Mouse (Mus musculus) midbrain, embryonic 15.5 days (tissue): ENCODE data around the gene Gnb3. TPM values are rescaled to one million over a fixed set of nuclear protein-coding genes. Genes with fewer than 3 reads are reported as not detected.

Experiments
- ATAC-seq: fragments of 200-750 bp; cut with Nextera tagmentation; replicated peaks from 2 replicates; pipeline ENCODE4 v1.8.0; 2017; ENCODE audit warnings: moderate TSS enrichment
- H3K27ac ChIP-seq: fragments of 300-500 bp; sonication (generic); 2 replicates; pipeline ENCODE4 v1.5.1; 2015; ENCODE audit warnings: mild to moderate bottlenecking, inconsistent platforms
- H3K27me3 ChIP-seq: fragments of 300-500 bp; sonication (generic); replicated peaks from 2 replicates; pipeline ENCODE4 v1.6.1; 2015; ENCODE audit warnings: inconsistent platforms
- H3K36me3 ChIP-seq: fragments of 300-500 bp; sonication (generic); replicated peaks from 2 replicates; pipeline ENCODE4 v1.6.1; 2015; ENCODE audit warnings: inconsistent platforms
- H3K4me1 ChIP-seq: fragments of 300-500 bp; sonication (generic); 2 replicates; pipeline ENCODE4 v1.6.1; 2015; ENCODE audit warnings: inconsistent platforms
- H3K4me2 ChIP-seq: fragments of 300-500 bp; sonication (generic); 2 replicates; pipeline ENCODE4 v1.6.1; 2015; ENCODE audit warnings: inconsistent platforms, mild to moderate bottlenecking, moderate library complexity
- H3K4me3 ChIP-seq: fragments of 300-500 bp; sonication (generic); 2 replicates; pipeline ENCODE4 v1.5.1; 2015; ENCODE audit warnings: mild to moderate bottlenecking, inconsistent platforms
- H3K9ac ChIP-seq: fragments of 300-500 bp; sonication (generic); 2 replicates; pipeline ENCODE4 v1.6.1; 2015; ENCODE audit warnings: mild to moderate bottlenecking, inconsistent platforms
- H3K9me3 ChIP-seq: fragments of 300-500 bp; sonication (generic); 2 replicates; pipeline ENCODE4 v1.6.1; 2016; ENCODE audit warnings: inconsistent platforms
- WGBS: fragments of 180-500 bp; shearing (Covaris S2); methylation state at CpG from one replicate; pipeline ENCODE4 v1.1.7; 2015; ENCODE audit warnings: mixed read lengths; 5-methylcytosine and 5-hydroxymethylcytosine counted together
- polyA plus RNA-seq: library from polyadenylated mRNA; unstranded; fragments of >200 nt; fragmentation: Nextera tagmentation; extraction: Ambion mirVana; gene quantifications from 2 replicates; pipeline ENCODE4 v1.2.1, GENCODE M21; 2015

Gnb3 gene
- polyA plus RNA-seq, 1 experiment from 2014 or later = 2.6 TPM

DNA sequence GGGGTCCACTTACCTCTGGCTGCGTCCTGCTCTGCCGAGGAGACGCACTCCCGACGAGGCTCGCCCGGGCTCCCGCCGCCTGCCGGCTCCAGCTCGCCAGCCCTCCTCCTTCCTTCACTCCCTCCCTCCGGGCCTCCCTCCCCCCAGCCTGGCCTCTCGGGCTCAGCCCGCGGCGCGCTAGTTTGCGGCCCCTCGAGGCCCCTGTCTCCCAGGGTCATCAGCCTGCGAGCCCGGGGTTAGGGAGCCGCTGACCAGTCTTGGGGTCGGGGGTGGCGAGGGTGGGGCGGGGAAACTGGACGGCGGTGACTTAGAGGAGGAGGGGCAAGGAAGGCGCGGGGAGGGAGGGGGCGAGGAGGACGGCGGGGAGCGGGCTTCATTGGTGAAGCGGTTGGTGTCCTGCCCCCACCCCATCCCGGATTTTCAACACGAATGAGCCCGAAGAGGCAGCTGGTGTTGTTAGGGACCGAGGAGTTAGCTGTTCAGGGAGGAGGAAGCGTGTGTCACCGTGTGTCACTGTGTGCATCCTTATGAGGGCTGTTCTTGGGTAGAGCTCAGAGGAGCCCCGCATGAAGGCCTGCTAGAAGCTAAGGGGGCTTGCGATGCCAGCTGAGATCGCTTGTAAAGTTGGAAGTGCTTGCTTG lies 23.7 kb upstream of the Gnb3 start, which contains the start of gene Gpr162:
Gene Gpr162, minus strand, starts transcription at position 326 of the 641 bp plus-strand sequence.
- Histone ChIP-seq H3K9me3 (no peaks in the 10 kb centered on the region), H3K4me3 (peak within 1 kb of the TSS; percentile 81), H3K9ac (peak within 1 kb of the TSS; percentile 92), H3K4me2 (peak within 1 kb of the TSS; percentile 75), H3K27me3 (no peaks in the 10 kb centered on the region), H3K4me1 (peaks cover 68% of the 10 kb centered on the region), H3K36me3 (no peaks in the 10 kb centered on the region), H3K27ac (peak within 1 kb of the TSS; percentile 97)
- ATAC-seq = peak; percentile 70
- WGBS = 1% methylated on average over 28 of the region's 43 CpGs

- Histone ChIP-seq H3K4me1 (peaks cover 73% of the 10 kb centered on the region), H3K27ac (peak overlapping the region; percentile 97), H3K9me3 (no peaks in the 10 kb centered on the region), H3K9ac (peak overlapping the region; percentile 92), H3K4me2 (peak overlapping the region; percentile 75), H3K36me3 (no peaks in the 10 kb centered on the region), H3K4me3 (peak overlapping the region; percentile 81), H3K27me3 (no peaks in the 10 kb centered on the region)
- WGBS = 0% methylated on average over 8 of the region's 16 CpGs
- peak; percentile 34 for ATAC-seq
Measured at GRCm38 (mm10) chr6:124863125-124863657, 23.1 kb upstream of the Gnb3 start.

DNA sequence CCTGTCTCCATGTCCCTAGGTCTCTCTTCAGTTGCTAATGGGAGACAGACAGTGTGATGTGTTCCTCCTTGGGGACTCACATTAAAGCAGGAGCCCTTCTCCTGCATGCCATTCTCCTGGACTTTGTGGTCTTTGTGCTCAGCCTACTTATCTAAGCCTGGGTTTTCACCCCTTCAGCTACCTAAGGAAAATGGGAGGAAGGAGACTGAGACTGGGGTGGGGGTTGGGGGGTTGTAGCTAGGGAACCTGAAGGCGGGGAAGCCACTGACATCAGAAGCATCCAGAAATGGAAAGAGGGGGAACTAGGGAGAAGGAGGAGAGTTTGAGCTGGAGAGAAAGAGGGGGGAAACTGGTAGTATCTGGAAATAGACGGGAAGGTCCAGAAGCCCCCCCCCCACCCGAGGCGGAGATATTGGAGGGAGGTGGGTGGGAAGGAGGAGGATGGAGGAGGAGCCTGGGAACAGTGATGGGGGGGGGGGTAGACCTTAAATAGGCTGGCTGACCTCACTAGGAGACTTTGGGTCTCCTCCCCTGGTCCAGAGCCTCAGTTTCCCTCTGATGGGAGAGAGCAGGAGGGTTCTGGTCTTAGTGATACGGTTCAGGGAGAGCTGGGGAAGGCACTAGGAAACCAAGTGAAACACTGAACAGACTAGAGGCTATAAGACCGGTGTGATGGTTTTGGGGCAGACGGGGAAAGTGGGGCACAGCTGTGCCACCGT lies 22.5 kb upstream of the Gnb3 start:
- peak overlapping the region; percentile 92 for H3K9ac ChIP-seq
- peak; percentile 5 for ATAC-seq
- no peaks in the 10 kb centered on the region for H3K27me3 ChIP-seq
- peak overlapping the region; percentile 97 for H3K27ac ChIP-seq
- H3K4me3 ChIP-seq = peak overlapping the region; percentile 81
- H3K4me2 ChIP-seq = peak overlapping the region; percentile 75
- 3% methylated on average over 8 of the region's 8 CpGs for WGBS
- H3K9me3 ChIP-seq = no peaks in the 10 kb centered on the region
- H3K36me3 ChIP-seq = no peaks in the 10 kb centered on the region
- peaks cover 79% of the 10 kb centered on the region for H3K4me1 ChIP-seq

GRCm38 (mm10) chr6:124861802-124862201 lies 21.7 kb upstream of the Gnb3 start:
- H3K4me2 ChIP-seq = peak overlapping the region; percentile 75
- H3K4me1 ChIP-seq = peaks cover 79% of the 10 kb centered on the region
- H3K27me3 ChIP-seq = no peaks in the 10 kb centered on the region
- no peaks in the 10 kb centered on the region for H3K36me3 ChIP-seq
- no peaks in the 10 kb centered on the region for H3K9me3 ChIP-seq
- 46% methylated on average over 3 of the region's 3 CpGs for WGBS
- ATAC-seq = no peak
- H3K9ac ChIP-seq = peak overlapping the region; percentile 92
- peak overlapping the region; percentile 81 for H3K4me3 ChIP-seq
- H3K27ac ChIP-seq = peak overlapping the region; percentile 97

DNA sequence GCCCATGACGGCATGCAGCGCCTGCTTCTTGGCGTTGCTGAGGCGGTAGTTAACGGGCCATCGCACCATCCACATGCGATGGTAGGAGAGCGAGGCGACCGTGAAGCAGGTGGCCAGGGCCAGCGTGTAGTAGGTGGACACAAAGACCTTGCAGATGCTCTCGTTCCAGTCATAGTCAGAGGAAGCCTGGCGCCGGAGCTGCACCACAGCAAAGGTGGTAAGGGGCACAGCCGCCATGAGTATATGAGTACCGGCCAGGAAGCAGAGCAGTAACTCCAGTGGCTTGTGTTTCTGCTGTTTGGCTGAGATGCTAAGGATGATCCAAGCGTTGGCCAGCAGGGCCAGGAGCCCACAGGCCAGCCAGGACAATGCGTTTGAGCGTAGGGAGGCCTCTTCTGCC lies 21.2 kb upstream of the Gnb3 start:
- Histone ChIP-seq H3K36me3 (no peaks in the 10 kb centered on the region), H3K4me2 (peak overlapping the region; percentile 75), H3K27me3 (no peaks in the 10 kb centered on the region), H3K27ac (peak overlapping the region; percentile 97), H3K4me3 (peak overlapping the region; percentile 81; the same call in 1 of the 2 replicates), H3K4me1 (peaks cover 81% of the 10 kb centered on the region), H3K9ac (peak overlapping the region; percentile 92), H3K9me3 (no peaks in the 10 kb centered on the region)
- no peak for ATAC-seq
- 80% methylated on average over 19 of the region's 19 CpGs for WGBS

DNA sequence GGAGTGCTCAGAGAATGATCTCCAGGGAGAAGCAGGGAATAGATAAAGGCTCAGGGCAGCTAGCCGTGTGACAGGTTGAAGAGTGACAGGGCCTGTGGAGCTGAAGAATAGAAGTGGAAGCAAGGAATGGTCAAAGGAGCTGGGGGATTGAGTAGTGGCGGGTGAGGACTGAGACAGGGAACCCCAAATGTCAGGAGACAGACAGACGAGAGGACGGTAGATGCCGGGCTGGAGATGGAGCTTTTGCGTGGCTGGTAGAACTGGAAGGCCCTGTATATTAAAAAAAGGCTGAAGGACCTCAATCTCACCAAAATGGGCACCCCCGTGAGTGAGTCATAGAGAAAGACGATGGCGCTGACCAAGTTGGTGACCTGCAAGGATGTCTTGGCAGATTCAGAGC lies 20.4 kb upstream of the Gnb3 start:
- H3K27ac ChIP-seq = peak overlapping the region; percentile 77
- H3K9ac ChIP-seq = peak overlapping the region; percentile 92; the same call in 1 of the 2 replicates
- peaks cover 81% of the 10 kb centered on the region for H3K4me1 ChIP-seq
- no peak for ATAC-seq
- H3K4me3 ChIP-seq = peak overlapping the region; percentile 8
- no peaks in the 10 kb centered on the region for H3K9me3 ChIP-seq
- H3K27me3 ChIP-seq = no peaks in the 10 kb centered on the region
- H3K4me2 ChIP-seq = peak overlapping the region; percentile 75
- no peaks in the 10 kb centered on the region for H3K36me3 ChIP-seq
- WGBS = 77% methylated on average over 9 of the region's 9 CpGs

DNA sequence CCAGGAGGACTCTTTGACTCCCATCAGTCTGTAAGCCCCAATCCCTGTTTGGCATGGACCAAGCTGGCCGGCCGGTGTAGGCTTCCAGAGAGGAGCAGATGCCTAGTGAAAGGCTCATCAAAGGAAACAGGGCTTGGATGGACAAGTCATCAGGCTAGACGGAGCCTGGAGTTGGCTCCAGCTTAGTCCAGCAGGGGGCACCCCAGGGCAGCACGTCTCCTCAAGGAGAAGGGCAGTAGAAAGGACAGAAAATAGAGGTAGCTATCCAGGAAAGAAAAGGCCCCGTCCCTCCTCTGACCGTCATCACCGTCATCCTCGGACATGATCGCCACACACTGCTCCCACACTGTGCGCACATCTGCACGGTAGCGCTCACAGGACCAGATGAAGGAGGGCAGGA lies 19.6 kb upstream of the Gnb3 start:
- 4% methylated on average over 12 of the region's 12 CpGs for WGBS
- H3K4me2 ChIP-seq = peak overlapping the region; percentile 75

DNA sequence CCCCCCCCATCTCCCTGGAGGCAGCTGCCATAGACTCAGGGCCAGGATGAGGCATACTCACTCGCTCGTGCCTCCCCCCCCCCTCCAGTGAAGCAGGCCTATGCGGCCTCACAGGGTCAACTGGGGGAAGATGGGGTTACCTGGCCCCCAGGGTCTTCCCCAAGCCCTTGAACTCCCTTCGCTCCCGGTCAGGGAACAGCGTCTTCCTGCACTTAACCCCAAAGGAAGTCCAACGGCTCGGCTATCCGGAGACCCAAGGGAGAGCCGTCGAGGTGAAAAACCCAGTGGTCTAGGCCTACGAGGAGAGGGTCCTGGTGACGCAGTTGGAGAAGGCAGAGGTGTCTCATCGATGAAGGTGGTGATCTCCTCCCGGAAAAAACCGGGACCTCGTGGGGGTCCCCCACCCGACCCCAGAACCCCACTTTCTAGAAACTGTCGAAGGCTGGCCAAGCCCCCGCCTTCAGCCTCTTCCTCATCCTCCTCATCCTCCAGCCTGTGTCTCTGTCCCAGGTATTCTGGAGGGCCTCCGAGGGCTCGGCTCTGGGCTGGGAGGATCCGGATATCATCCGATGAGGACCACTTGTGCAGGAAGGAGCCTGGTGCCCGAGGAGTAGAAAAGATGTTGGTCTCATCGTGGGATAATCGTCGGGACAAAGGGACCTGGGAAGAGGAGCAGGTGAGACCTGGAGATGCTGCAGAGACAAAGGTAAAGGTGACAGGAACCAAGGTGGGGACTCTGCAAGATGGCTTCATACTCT lies 18.7 kb upstream of the Gnb3 start:
- Histone ChIP-seq H3K4me2 (peak overlapping the region; percentile 87), H3K4me3 (no peak overlapping the region), H3K9me3 (no peaks in the 10 kb centered on the region), H3K4me1 (peaks cover 69% of the 10 kb centered on the region), H3K27me3 (no peaks in the 10 kb centered on the region), H3K36me3 (no peaks in the 10 kb centered on the region), H3K9ac (no peak overlapping the region), H3K27ac (0 out of 2 replicates have a peak overlapping the region, but pooled peaks have one; percentile 99)
- no peak for ATAC-seq
- 81% methylated on average over 27 of the region's 28 CpGs for WGBS

More for the DNA sequence above, 19.6 kb upstream of the Gnb3 start:
- peak overlapping the region; percentile 92 for H3K9ac ChIP-seq
- H3K4me3 ChIP-seq = peak overlapping the region; percentile 8
- no peak for ATAC-seq
- no peaks in the 10 kb centered on the region for H3K27me3 ChIP-seq
- H3K4me1 ChIP-seq = peaks cover 77% of the 10 kb centered on the region
- H3K27ac ChIP-seq = peak overlapping the region; percentile 77
- H3K36me3 ChIP-seq = no peaks in the 10 kb centered on the region
- H3K9me3 ChIP-seq = no peaks in the 10 kb centered on the region

DNA sequence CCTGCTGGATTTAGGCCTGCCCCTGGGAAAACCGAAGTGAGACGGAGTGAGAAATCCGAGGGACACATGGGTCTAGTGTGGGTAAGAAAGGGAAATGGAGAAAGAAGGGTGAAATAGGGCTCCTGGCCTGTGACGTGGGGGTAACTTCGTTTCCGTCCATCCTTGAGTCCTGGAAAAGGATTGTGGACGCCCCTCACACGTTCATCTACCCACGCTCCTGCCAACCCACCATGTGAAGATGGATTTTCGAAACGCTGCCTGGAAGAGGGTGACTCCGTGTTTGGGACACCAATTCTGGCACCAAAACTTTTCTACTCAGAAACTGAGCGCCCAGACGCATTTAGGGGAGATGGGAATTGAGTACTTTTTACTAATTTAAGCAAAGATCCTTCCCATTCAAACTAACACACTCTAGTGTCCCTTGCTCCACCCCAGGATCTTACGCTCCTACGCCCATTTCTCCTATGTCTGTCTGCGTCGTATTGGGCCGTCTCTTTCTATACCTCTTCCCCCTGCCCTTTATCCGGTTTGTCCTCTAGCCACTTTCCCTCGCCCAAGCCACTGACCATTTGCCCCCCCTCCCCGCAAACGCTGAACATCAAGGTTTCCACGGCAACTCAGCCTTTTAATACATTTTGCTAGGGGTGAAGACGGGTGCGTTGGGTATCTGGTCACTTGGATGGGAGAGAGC lies 17.9 kb upstream of the Gnb3 start:
- H3K9ac ChIP-seq = peak overlapping the region; percentile 94; the same call in 1 of the 2 replicates
- no peaks in the 10 kb centered on the region for H3K27me3 ChIP-seq
- 25% methylated on average over 26 of the region's 26 CpGs for WGBS
- no peaks in the 10 kb centered on the region for H3K36me3 ChIP-seq
- H3K9me3 ChIP-seq = no peaks in the 10 kb centered on the region
- peak overlapping the region; percentile 87 for H3K4me2 ChIP-seq
- H3K27ac ChIP-seq = peak overlapping the region; percentile 99
- H3K4me3 ChIP-seq = peak overlapping the region; percentile 74
- no peak for ATAC-seq
- H3K4me1 ChIP-seq = peaks cover 66% of the 10 kb centered on the region

GRCm38 (mm10) chr6:124856916-124857839 lies 17.1 kb upstream of the Gnb3 start, which contains the start of gene P3h3:
Gene P3h3, minus strand, starts transcription at chr6:124857752.
- Histone ChIP-seq H3K9ac (peak within 1 kb of the TSS; percentile 94), H3K4me3 (peak within 1 kb of the TSS; percentile 74), H3K27ac (peak within 1 kb of the TSS; percentile 99), H3K9me3 (no peaks in the 10 kb centered on the region), H3K4me1 (peaks cover 58% of the 10 kb centered on the region), H3K4me2 (peak within 1 kb of the TSS; percentile 87), H3K27me3 (no peaks in the 10 kb centered on the region), H3K36me3 (0 out of 2 replicates have a peak, but pooled peaks cover 4% of the 10 kb centered on the region)
- under 1% methylated on average over 75 of the region's 86 CpGs for WGBS
- peak; percentile 91 for ATAC-seq
